Mouse (Mus musculus) stomach, embryonic 14.5 days (tissue): ENCODE results near the gene Gm11564. TPM values are rescaled to one million over a fixed set of nuclear protein-coding genes. Genes with fewer than 3 reads are reported as not detected.
"Not testable (repeated sequence)": the region's sequence is repeated elsewhere in the genome, so short reads cannot be mapped to it uniquely, and the experiment has no call there.

ENCODE experiments used
- ATAC-seq: fragments of 200-750 bp; cut with Nextera tagmentation; 2 replicates; pipeline ENCODE4 v1.8.0; 2017; ENCODE audit warnings: low read depth, moderate TSS enrichment; ENCODE audit not compliant: insufficient number of reproducible peaks, insufficient read depth, low FRiP score
- H3K27ac ChIP-seq: fragments of 300-500 bp; sonication (generic); 2 replicates; pipeline ENCODE4 v1.5.1; 2014; ENCODE audit warnings: mild to moderate bottlenecking, low read length, moderate library complexity, mixed read lengths
- H3K27me3 ChIP-seq: fragments of 300-500 bp; sonication (generic); 2 replicates; pipeline ENCODE4 v1.6.1; 2014; ENCODE audit warnings: low read length, control low read depth, mixed read lengths; ENCODE audit not compliant: control insufficient read depth, insufficient read depth
- H3K36me3 ChIP-seq: fragments of 300-500 bp; sonication (generic); 2 replicates; pipeline ENCODE4 v1.6.1; 2014; ENCODE audit warnings: mild to moderate bottlenecking, control low read depth, low read length, moderate library complexity, mixed read lengths; ENCODE audit not compliant: control insufficient read depth, insufficient read depth
- H3K4me1 ChIP-seq: fragments of 300-500 bp; sonication (generic); 2 replicates; pipeline ENCODE4 v1.6.1; 2014; ENCODE audit warnings: low read length, control low read depth, mixed read lengths; ENCODE audit not compliant: control insufficient read depth, insufficient read depth
- H3K4me2 ChIP-seq: fragments of 300-500 bp; sonication (generic); replicated peaks from 2 replicates; pipeline ENCODE4 v1.6.1; 2014; ENCODE audit warnings: low read depth, low read length, control low read depth
- H3K4me3 ChIP-seq: fragments of 300-500 bp; sonication (generic); 2 replicates; pipeline ENCODE4 v1.5.1; 2014; ENCODE audit warnings: low read depth, low read length, control low read depth
- H3K9ac ChIP-seq: fragments of 300-500 bp; sonication (generic); replicated peaks from 2 replicates; pipeline ENCODE4 v1.6.1; 2014; ENCODE audit warnings: low read depth, mild to moderate bottlenecking, control low read depth, low read length, moderate library complexity, mixed read lengths
- H3K9me3 ChIP-seq: fragments of 300-500 bp; sonication (generic); 2 replicates; pipeline ENCODE4 v1.6.1; 2016; ENCODE audit warnings: low read depth, low read length, control low read depth; ENCODE audit not compliant: control insufficient read depth
- WGBS: fragments of 180-500 bp; shearing (Covaris S2); extraction: QIAGEN DNeasy Blood & Tissue Kit; methylation state at CpG from one replicate; pipeline ENCODE4 v1.1.7; 2014; 5-methylcytosine and 5-hydroxymethylcytosine counted together
- polyA plus RNA-seq: library from polyadenylated mRNA; unstranded; fragments of >200 nt; fragmentation: Nextera tagmentation; extraction: Ambion mirVana; gene quantifications from 2 replicates; pipeline ENCODE4 v1.2.1, GENCODE M21; 2014

Gene Gm11564
- polyA plus RNA-seq, 1 experiment from 2014 or later: not detected

DNA sequence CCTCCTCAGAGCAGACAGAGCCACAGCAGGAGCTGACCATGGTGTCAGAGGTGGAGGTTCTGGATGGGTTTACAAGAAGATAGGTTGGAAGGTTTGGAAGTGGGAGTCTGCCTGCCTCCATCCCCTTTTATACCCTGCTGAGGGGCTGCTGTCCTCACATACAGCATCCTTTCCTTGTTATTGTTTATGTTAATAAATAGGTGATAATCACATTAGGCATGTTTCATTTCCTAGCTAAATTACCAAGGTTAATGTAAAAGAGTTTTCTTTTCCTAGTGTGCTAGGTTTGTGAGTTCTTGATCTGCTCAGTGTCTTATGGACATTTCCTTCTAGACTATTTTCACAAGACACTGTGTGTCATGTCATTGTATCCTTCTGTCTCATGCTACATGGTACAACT is 5.7 kb downstream of the Gm11564 start, which contains the start of gene Krtap4-13:
TSS of gene Krtap4-13 (minus strand) at position 101 of the 400 bp plus-strand sequence.
- H3K27ac ChIP-seq, H3K9me3 ChIP-seq, H3K4me3 ChIP-seq, H3K4me1 ChIP-seq, H3K36me3 ChIP-seq, H3K9ac ChIP-seq, ATAC-seq, H3K4me2 ChIP-seq, H3K27me3 ChIP-seq: not testable (repeated sequence)

DNA sequence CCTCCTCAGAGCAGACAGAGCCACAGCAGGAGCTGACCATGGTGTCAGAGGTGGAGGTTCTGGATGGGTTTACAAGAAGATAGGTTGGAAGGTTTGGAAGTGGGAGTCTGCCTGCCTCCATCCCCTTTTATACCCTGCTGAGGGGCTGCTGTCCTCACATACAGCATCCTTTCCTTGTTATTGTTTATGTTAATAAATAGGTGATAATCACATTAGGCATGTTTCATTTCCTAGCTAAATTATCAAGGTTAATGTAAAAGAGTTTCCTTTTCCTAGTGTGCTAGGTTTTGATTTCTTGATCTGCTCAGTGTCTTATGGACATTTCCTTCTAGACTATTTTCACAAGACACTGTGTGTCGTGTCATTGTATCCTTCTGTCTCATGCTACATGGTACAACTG is 11.1 kb downstream of the Gm11564 start, which contains the start of gene Gm11554:
TSS of gene Gm11554 (minus strand) at position 101 of the 400 bp plus-strand sequence.
- H3K4me1 ChIP-seq, H3K27ac ChIP-seq, H3K27me3 ChIP-seq, ATAC-seq, H3K36me3 ChIP-seq, H3K9ac ChIP-seq, H3K4me3 ChIP-seq, H3K4me2 ChIP-seq, H3K9me3 ChIP-seq: not testable (repeated sequence)
- no CpG with 5 or more reads among the region's 1 CpGs for WGBS

DNA sequence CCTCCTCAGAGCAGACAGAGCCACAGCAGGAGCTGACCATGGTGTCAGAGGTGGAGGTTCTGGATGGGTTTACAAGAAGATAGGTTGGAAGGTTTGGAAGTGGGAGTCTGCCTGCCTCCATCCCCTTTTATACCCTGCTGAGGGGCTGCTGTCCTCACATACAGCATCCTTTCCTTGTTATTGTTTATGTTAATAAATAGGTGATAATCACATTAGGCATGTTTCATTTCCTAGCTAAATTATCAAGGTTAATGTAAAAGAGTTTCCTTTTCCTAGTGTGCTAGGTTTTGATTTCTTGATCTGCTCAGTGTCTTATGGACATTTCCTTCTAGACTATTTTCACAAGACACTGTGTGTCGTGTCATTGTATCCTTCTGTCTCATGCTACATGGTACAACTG is 16.6 kb downstream of the Gm11564 start, which contains the start of gene Gm11569:
TSS of gene Gm11569 (minus strand) at position 101 of the 400 bp plus-strand sequence.
- not testable (repeated sequence) for H3K9me3 ChIP-seq, ATAC-seq, H3K9ac ChIP-seq, H3K27me3 ChIP-seq, H3K4me1 ChIP-seq, H3K27ac ChIP-seq, H3K4me3 ChIP-seq, H3K36me3 ChIP-seq, H3K4me2 ChIP-seq
- WGBS: no CpG with 5 or more reads among the region's 1 CpGs

DNA sequence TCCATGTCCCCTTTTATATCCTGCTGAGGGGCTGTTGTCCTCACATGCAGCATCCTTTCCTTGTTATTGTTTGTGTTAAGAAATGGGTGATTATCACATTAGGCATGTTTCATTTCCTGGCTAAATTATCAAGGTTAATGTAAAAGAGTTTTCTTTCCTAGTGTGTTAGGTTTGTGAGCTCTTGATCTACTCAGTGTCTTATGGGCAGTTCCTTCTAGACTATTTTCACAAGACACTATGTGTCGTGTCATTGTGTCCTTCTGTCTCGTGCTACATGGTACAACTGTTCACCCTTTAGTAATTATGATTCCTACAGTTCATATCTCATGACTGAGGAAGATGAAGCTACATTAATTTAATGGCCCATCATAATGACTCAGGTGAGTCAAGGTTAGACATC is 22.1 kb downstream of the Gm11564 start, which contains the start of gene Gm11596:
TSS of gene Gm11596 (minus strand) at position 101 of the 400 bp plus-strand sequence.
- WGBS: 75% methylated on average over 2 of the region's 2 CpGs

DNA sequence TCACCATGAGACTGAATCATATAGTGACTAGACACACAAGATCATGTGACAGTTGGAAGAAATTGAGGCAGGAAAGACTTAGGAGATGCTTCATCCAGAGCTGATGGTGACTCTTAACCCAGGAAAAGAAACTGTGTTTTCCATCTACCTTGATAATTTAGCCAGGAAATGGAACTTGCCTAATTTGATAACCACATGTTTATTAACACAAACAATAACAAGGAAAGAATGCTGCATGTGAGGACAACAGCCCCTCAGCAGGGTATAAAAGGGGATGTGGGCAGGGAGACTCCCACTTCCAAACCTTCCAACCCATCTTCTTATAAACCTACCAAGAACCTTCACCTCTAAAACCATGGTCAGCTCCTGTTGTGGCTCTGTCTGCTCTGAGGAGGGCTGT is 30.6 kb downstream of the Gm11564 start, which contains the start of gene Krtap4-9:
TSS of gene Krtap4-9 (plus strand) at position 301 of the 400 bp plus-strand sequence.
- H3K4me3 ChIP-seq, H3K9me3 ChIP-seq, H3K27ac ChIP-seq, H3K27me3 ChIP-seq, H3K4me1 ChIP-seq, H3K36me3 ChIP-seq, ATAC-seq, H3K4me2 ChIP-seq, H3K9ac ChIP-seq: not testable (repeated sequence)

More for the DNA sequence above, 22.1 kb downstream of the Gm11564 start, which contains the start of gene Gm11596:
- no peak within 1 kb of the TSS for H3K4me2 ChIP-seq
- no peaks in the 10 kb centered on the region for H3K27me3 ChIP-seq
- H3K36me3 ChIP-seq: no peaks in the 10 kb centered on the region
- no peaks in the 10 kb centered on the region for H3K4me1 ChIP-seq
- H3K9me3 ChIP-seq: no peaks in the 10 kb centered on the region
- no peak for ATAC-seq
- H3K9ac ChIP-seq: no peak within 1 kb of the TSS
- H3K4me3 ChIP-seq: no peak within 1 kb of the TSS
- no peak within 1 kb of the TSS for H3K27ac ChIP-seq

DNA sequence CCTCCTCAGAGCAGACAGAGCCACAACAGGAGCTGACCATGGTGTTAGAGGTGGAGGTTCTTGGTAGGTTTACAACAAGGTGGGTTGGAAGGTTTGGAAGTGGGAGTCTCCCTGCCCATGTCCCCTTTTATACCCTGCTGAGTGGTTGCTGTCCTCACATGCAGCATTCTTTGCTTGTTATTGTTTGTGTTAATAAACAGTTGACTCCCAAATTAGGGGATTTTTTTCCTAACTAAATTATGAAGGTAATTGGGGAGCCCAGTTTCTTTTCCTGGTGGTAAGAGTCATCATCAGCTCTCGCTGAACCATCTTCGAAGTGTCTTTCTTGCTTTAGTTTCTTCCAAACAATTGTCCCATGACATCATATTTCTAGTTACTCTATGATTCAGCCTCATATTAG is 34.9 kb downstream of the Gm11564 start, which contains the start of gene Krtap4-8:
TSS of gene Krtap4-8 (minus strand) at position 101 of the 400 bp plus-strand sequence.
- Histone ChIP-seq H3K4me2 (no peak within 1 kb of the TSS), H3K4me1 (0 out of 2 replicates have a peak, but pooled peaks cover 4% of the 10 kb centered on the region), H3K9ac (no peak within 1 kb of the TSS), H3K9me3 (no peaks in the 10 kb centered on the region), H3K27ac (no peak within 1 kb of the TSS), H3K4me3 (no peak within 1 kb of the TSS), H3K36me3 (no peaks in the 10 kb centered on the region), H3K27me3 (no peaks in the 10 kb centered on the region)
- 90% methylated on average over 2 of the region's 2 CpGs for WGBS
- no peak for ATAC-seq

DNA sequence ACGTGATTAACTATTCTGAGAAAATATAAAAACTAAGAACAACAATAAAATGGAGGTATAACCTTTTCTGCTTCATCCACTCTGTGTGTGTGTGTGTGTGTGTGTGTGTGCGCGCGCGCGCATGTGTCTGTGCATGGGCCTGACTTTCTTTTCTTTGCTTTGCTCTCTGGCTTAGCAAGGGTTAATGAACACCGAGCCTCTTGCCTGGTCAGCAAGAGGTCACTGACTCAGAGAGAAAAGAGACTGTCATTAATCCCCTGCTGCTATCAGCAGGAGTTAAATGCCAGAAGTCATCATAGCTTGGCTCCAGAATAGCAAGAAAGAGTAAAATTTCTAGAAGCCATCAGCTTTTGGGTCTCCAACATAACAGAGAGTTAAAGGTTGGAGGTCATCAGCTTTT is 37.1 kb downstream of the Gm11564 start:
- H3K4me2 ChIP-seq: no peak overlapping the region
- no peak overlapping the region for H3K9ac ChIP-seq
- 0 out of 2 replicates have a peak, but pooled peaks cover 4% of the 10 kb centered on the region for H3K4me1 ChIP-seq
- no peak overlapping the region for H3K27ac ChIP-seq
- no peak for ATAC-seq
- H3K27me3 ChIP-seq: no peaks in the 10 kb centered on the region
- H3K9me3 ChIP-seq: no peaks in the 10 kb centered on the region
- H3K4me3 ChIP-seq: no peak overlapping the region
- no peaks in the 10 kb centered on the region for H3K36me3 ChIP-seq
- WGBS: 54% methylated on average over 7 of the region's 7 CpGs

DNA sequence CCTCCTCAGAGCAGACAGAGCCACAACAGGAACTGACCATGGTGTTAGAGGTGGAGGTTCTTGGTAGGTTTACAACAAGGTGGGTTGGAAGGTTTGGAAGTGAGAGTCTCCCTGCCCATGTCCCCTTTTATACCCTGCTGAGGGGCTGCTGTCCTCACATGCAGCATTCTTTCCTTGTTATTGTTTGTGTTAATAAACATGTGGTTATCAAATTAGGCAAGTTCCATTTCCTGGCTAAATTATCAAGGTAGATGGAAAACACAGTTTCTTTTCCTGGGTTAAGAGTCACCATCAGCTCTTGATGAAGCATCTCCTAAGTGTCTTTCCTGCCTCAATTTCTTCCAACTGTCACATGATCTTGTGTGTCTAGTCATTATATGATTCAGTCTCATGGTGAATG is 42.7 kb downstream of the Gm11564 start, which contains the start of gene Gm11595:
TSS of gene Gm11595 (minus strand) at position 101 of the 400 bp plus-strand sequence.
- H3K4me1 ChIP-seq, H3K27me3 ChIP-seq, H3K36me3 ChIP-seq, H3K4me3 ChIP-seq, ATAC-seq, H3K9ac ChIP-seq, H3K9me3 ChIP-seq, H3K27ac ChIP-seq, H3K4me2 ChIP-seq: not testable (repeated sequence)

DNA sequence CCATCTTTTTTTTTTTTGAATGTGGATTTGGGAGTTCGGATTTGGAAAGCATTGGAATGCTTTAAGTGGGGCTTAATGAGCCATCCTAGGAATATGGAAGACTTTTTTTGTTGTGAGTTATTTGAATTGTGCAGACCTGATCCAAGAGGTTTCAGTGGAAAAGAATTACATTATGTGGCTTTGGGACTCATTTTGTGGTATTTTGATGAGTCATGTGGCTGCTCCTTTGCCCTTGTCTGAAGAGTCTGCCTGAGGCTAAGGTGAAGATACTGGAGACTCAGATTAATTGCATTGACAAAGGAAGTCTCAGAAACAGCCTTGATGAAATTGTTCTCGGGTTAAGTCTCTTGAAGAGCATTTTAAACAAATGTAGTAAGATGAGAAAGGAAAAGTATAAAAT is 47.1 kb downstream of the Gm11564 start:
- WGBS: 66% methylated on average over 2 of the region's 2 CpGs
- H3K4me2 ChIP-seq: no peak overlapping the region

More for the DNA sequence above, 47.1 kb downstream of the Gm11564 start:
- no peaks in the 10 kb centered on the region for H3K27me3 ChIP-seq
- no peaks in the 10 kb centered on the region for H3K9me3 ChIP-seq
- no peaks in the 10 kb centered on the region for H3K4me1 ChIP-seq
- no peak overlapping the region for H3K4me3 ChIP-seq
- H3K9ac ChIP-seq: no peak overlapping the region
- no peaks in the 10 kb centered on the region for H3K36me3 ChIP-seq
- ATAC-seq: no peak
- H3K27ac ChIP-seq: no peak overlapping the region
